13 mouse cellular contexts compared by ENCODE assay signal in genomic region chr19:46848381-46849268, GRCm38 (mm10).
DNase-seq lines count a peak whose midpoint lies in the region; ATAC-seq and TF ChIP-seq lines count a peak whose summit lies in the region.
"Had no signal": no experiment of that assay in that cellular context is flagged by ENCODE, and none has a peak within 500 bp of the region (broad histone marks: within the 10 kb centered on the region; RNA-seq: fewer than 3 reads in every experiment).

No protein-coding gene starts in this region.

- TF ChIP-seq EP300 in heart, postnatal 0 days (IDR thresholded peaks at IDR 0.05; ENCODE audit: low read depth) = no peak
- TF ChIP-seq EP300 in MEL (IDR thresholded peaks at IDR 0.05; ENCODE audit: low read depth in 1 of 2, low read length in 2 of 2) = no peak

- H3K4me1 ChIP-seq in heart, postnatal 0 days (ENCODE audit: control insufficient read depth, insufficient read depth) = peaks cover 18% of the 10 kb centered on the region
- H3K4me1 ChIP-seq in MEL (ENCODE audit: control insufficient read depth in 1 of 2, insufficient read depth in 2 of 2, low read length in 2 of 2) = peaks cover 38 to 50% of the 10 kb centered on the region in 2 experiments
- H3K4me1 ChIP-seq in embryonic fibroblast, embryonic 13.5 days (ENCODE audit: control insufficient read depth, insufficient read depth, low read length) = no peaks in the 10 kb centered on the region; the same call in 1 of the 2 replicates

- no peak overlapping the region for H3K9ac ChIP-seq in heart, postnatal 0 days (replicated peaks; ENCODE audit: low read depth, low read length)
- peak overlapping the region; percentile 11; the same call in 1 of the 2 replicates for H3K9ac ChIP-seq in MEL (ENCODE audit: control insufficient read depth, low read depth, low read length, poor library complexity, severe bottlenecking)
- H3K9ac ChIP-seq: neural tube, embryonic 13.5 days had no signal

- WGBS in heart, postnatal 0 days = 21% methylated on average over 14 of the region's 14 CpGs

- H3K9me3 ChIP-seq in heart, postnatal 0 days (replicated peaks; ENCODE audit: control insufficient read depth, low read length) = no peaks in the 10 kb centered on the region
- no peaks in the 10 kb centered on the region for H3K9me3 ChIP-seq in MEL (replicated peaks; ENCODE audit: insufficient read depth, low read length)
- H3K9me3 ChIP-seq: neural tube, embryonic 13.5 days had no signal

- no peak for TF ChIP-seq CTCF in heart, postnatal 0 days (IDR thresholded peaks at IDR 0.05; ENCODE audit: low read depth)
- TF ChIP-seq CTCF in MEL (IDR thresholded peaks at IDR 0.05 in 2 of 3, conservative IDR thresholded peaks at IDR 0.05 in 1 of 3; ENCODE audit: control insufficient read depth in 1 of 3, insufficient read depth in 1 of 3, low read depth in 2 of 3, low read length in 3 of 3, poor library complexity in 1 of 3, severe bottlenecking in 1 of 3) = no peak
- no peak for TF ChIP-seq CTCF in embryonic fibroblast, embryonic 13.5 days (IDR thresholded peaks at IDR 0.05; ENCODE audit: borderline replicate concordance, insufficient read depth, low read length)

- H3K27ac ChIP-seq in heart, postnatal 0 days (ENCODE audit: low read depth) = peak overlapping the region; percentile 71
- H3K27ac ChIP-seq in MEL (ENCODE audit: control insufficient read depth, low read depth, low read length) = peak overlapping the region; percentile 75
- peak overlapping the region; percentile 58 for H3K27ac ChIP-seq in embryonic fibroblast, embryonic 13.5 days (ENCODE audit: insufficient read depth, low read length)
- H3K27ac ChIP-seq: neural tube, embryonic 13.5 days had no signal

- H3K4me3 ChIP-seq in heart, postnatal 0 days (ENCODE audit: low read depth, low read length) = no peak overlapping the region
- H3K4me3 ChIP-seq in MEL (ENCODE audit: control insufficient read depth in 1 of 2, insufficient read depth in 1 of 2, low read depth in 2 of 2, low read length in 2 of 2) = no peak overlapping the region
- H3K4me3 ChIP-seq in embryonic fibroblast, embryonic 13.5 days (ENCODE audit: insufficient read depth, low read length) = no peak overlapping the region
- H3K4me3 ChIP-seq: neural tube, embryonic 13.5 days had no signal

- DNase-seq in heart, postnatal 0 days (ENCODE audit: low spot score) = peak; percentile 62
- no peak for DNase-seq in heart, adult 11 months
- DNase-seq in MEL (ENCODE audit: low read depth, low spot score) = no peak
- DNase-seq in kidney, postnatal 36 days = peak; percentile 24 to 45
- no peak for DNase-seq in left cerebral cortex, adult 8-10 months (ENCODE audit: low spot score in 2 of 2)
- no peak for DNase-seq in cerebellum, postnatal 10 days
- DNase-seq: adrenal gland, postnatal 36 days; gastrocnemius, postnatal 25 days; layer of hippocampus, postnatal 36 days; thymus, postnatal 25 days had no signal

- no peaks in the 10 kb centered on the region for H3K27me3 ChIP-seq in heart, postnatal 0 days (ENCODE audit: control insufficient read depth, insufficient read depth, low read length)
- H3K27me3 ChIP-seq in MEL (ENCODE audit: control insufficient read depth in 1 of 2, insufficient read depth in 2 of 2, low read length in 2 of 2) = no peaks in the 10 kb centered on the region
- H3K27me3 ChIP-seq: neural tube, embryonic 13.5 days had no signal

- peak; percentile 52; the same call in 1 of the 2 replicates for ATAC-seq in heart, postnatal 0 days (ENCODE audit: insufficient read depth, low read depth)
- ATAC-seq in granulocyte monocyte progenitor cell, adult 5-6 weeks (replicated peaks; ENCODE audit: poor library complexity, severe bottlenecking) = no peak

- no peak for TF ChIP-seq POLR2A in MEL (IDR thresholded peaks at IDR 0.05; ENCODE audit: control insufficient read depth in 1 of 2, insufficient read depth in 1 of 2, low read depth in 1 of 2, low read length in 2 of 2, poor library complexity in 1 of 2)
- TF ChIP-seq POLR2A in embryonic fibroblast, embryonic 13.5 days (IDR thresholded peaks at IDR 0.05; ENCODE audit: low read depth, low read length) = no peak

- no peak for TF ChIP-seq RAD21 in MEL (IDR thresholded peaks at IDR 0.05; ENCODE audit: low read depth, low read length)

- no peaks in the 10 kb centered on the region for H3K36me3 ChIP-seq in heart, postnatal 0 days (replicated peaks; ENCODE audit: control insufficient read depth, insufficient read depth, low read length)
- H3K36me3 ChIP-seq in MEL (ENCODE audit: control insufficient read depth in 1 of 2, insufficient read depth in 2 of 2, low read length in 2 of 2) = peaks cover 0 to 49% of the 10 kb centered on the region in 2 experiments; a peak in 2 of 4 replicates
- H3K36me3 ChIP-seq: neural tube, embryonic 13.5 days had no signal

- H3K4me2 ChIP-seq in heart, postnatal 0 days (ENCODE audit: low read depth, low read length) = peak overlapping the region; percentile 4
- H3K4me2 ChIP-seq: neural tube, embryonic 13.5 days had no signal

- H3K79me2 ChIP-seq in MEL (ENCODE audit: control insufficient read depth, insufficient read depth, low read length, poor library complexity) = no peaks in the 10 kb centered on the region

TF ChIP-seq in MEL, 35 proteins besides CTCF, POLR2A, EP300 and RAD21:
- peak; percentile 28; the same call in 1 of the 2 replicates for TF ChIP-seq NELFE (IDR thresholded peaks at IDR 0.05; ENCODE audit: low read depth, low read length)
- TF ChIP-seq MAZ (IDR thresholded peaks at IDR 0.05; ENCODE audit: low read depth, low read length) = no peak
- TF ChIP-seq ZKSCAN1 (IDR thresholded peaks at IDR 0.05; ENCODE audit: low read depth, low read length) = 0 out of 2 replicates have a peak, but pooled peaks have one; percentile 15

Comparison
In these comparisons a context has a peak if more than half of its experiments do, and no peak if none do; other contexts are left out.
1. DNase-seq: peak in heart, postnatal 0 days (single experiment) and kidney, postnatal 36 days (2 of 2); none in heart, adult 11 months (single experiment), MEL (single experiment), left cerebral cortex, adult 8-10 months (0 of 2) and cerebellum, postnatal 10 days (0 of 2).
2. Peak in every context shown above with its lines, with median percentiles within 50 percentile points of each other: H3K27ac ChIP-seq.